Mouse (Mus musculus): ENCODE results near the gene Pde1a.
"Not testable (repeated sequence)": the region's sequence is repeated elsewhere in the genome, so short reads cannot be mapped to it uniquely, and the experiment has no call there.

The Pde1a gene

GRCm38 (mm10) chr2:79964964-79965363, 164.3 kb downstream of the Pde1a start:
- DNase-seq (ENCODE audit: low read depth, low spot score) = no peak

GRCm38 (mm10) chr2:79961421-79961820, 167.8 kb downstream of the Pde1a start:
- DNase-seq (ENCODE audit: low read depth, low spot score) = no peak

GRCm38 (mm10) chr2:79957659-79958340, 171.5 kb downstream of the Pde1a start:
- no peak for DNase-seq (ENCODE audit: low read depth, low spot score)

- no peak for DNase-seq (ENCODE audit: low read depth, low spot score)
Observed at GRCm38 (mm10) chr2:79945898-79946675, 183.2 kb downstream of the Pde1a start.

GRCm38 (mm10) chr2:79934660-79935059, 194.6 kb downstream of the Pde1a start:
- DNase-seq (ENCODE audit: low read depth, low spot score) = no peak

- DNase-seq (ENCODE audit: low read depth, low spot score) = no peak
Observed at GRCm38 (mm10) chr2:79922356-79922755, 206.9 kb downstream of the Pde1a start.

- DNase-seq (ENCODE audit: low read depth, low spot score) = no peak
Observed at GRCm38 (mm10) chr2:79921375-79921774, 207.9 kb downstream of the Pde1a start.

GRCm38 (mm10) chr2:79920438-79920837, 208.8 kb downstream of the Pde1a start:
- no peak for DNase-seq (ENCODE audit: low read depth, low spot score)

GRCm38 (mm10) chr2:79901841-79902510, 227.3 kb downstream of the Pde1a start:
- DNase-seq (ENCODE audit: low read depth, low spot score) = no peak

GRCm38 (mm10) chr2:79898522-79898921, 230.7 kb downstream of the Pde1a start:
- no peak for DNase-seq (ENCODE audit: low read depth, low spot score)

- DNase-seq (ENCODE audit: low read depth, low spot score) = no peak
Observed at GRCm38 (mm10) chr2:79892829-79893228, 236.4 kb downstream of the Pde1a start.

GRCm38 (mm10) chr2:79891760-79892570, 237.3 kb downstream of the Pde1a start:
- no peak for DNase-seq (ENCODE audit: low read depth, low spot score)

- no peak for DNase-seq (ENCODE audit: low read depth, low spot score)
Observed at GRCm38 (mm10) chr2:79890726-79891125, 238.5 kb downstream of the Pde1a start.

GRCm38 (mm10) chr2:79883631-79884350, 245.5 kb downstream of the Pde1a start:
- no peak for DNase-seq (ENCODE audit: low read depth, low spot score)

GRCm38 (mm10) chr2:79883210-79883609, 246.0 kb downstream of the Pde1a start:
- DNase-seq (ENCODE audit: low read depth, low spot score) = no peak

GRCm38 (mm10) chr2:79865275-79865999, 263.8 kb downstream of the Pde1a start:
- no peak for DNase-seq (ENCODE audit: low read depth, low spot score)

GRCm38 (mm10) chr2:79856874-79857273, 272.4 kb downstream of the Pde1a start:
- DNase-seq (ENCODE audit: low read depth, low spot score) = no peak

GRCm38 (mm10) chr2:79847396-79847795, 281.9 kb downstream of the Pde1a start:
- DNase-seq (ENCODE audit: low read depth, low spot score) = not testable (repeated sequence)

GRCm38 (mm10) chr2:79839513-79839912, 289.7 kb downstream of the Pde1a start:
- DNase-seq (ENCODE audit: low read depth, low spot score) = no peak

- no peak for DNase-seq (ENCODE audit: low read depth, low spot score)
Observed at GRCm38 (mm10) chr2:79839090-79839489, 290.2 kb downstream of the Pde1a start.
